Mouse (Mus musculus) CD4-positive, CD25-positive, alpha-beta regulatory T cell, adult 2 months (primary cell): ENCODE results near the gene Ces1f.
"Not testable (repeated sequence)": the region's sequence is repeated elsewhere in the genome, so short reads cannot be mapped to it uniquely, and the experiment has no call there.

Source experiments
- DNase-seq: peaks from one replicate; pipeline ENCODE4 v3.0.0-alpha.2; 2012; ENCODE audit warnings: low read depth, low spot score

Gene Ces1f

GRCm38 (mm10) chr8:93279556-93279955, at the start of gene Ces1f:
TSS of gene Ces1f (minus strand) at chr8:93279747.
- DNase-seq = no peak

DNA sequence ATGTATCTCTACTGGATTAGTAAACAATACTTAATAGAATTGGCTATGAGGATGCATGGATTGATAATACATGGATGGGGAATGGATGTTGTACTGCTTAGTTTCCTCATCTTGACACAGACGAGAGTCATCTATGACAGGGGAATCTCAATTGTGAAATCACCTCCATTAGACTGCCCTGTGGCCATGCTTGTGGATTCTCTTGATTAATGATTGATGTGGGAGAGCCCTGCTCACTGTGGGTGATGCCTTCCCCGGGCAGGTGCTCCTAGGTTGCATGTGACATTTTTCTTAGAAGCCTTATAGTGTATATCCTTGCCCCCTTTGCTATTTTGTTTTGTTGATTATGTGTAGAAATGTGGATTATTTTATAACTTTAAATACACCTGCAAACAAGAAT, 45.6 kb upstream of the Ces1f start:
- no peak for DNase-seq

DNA sequence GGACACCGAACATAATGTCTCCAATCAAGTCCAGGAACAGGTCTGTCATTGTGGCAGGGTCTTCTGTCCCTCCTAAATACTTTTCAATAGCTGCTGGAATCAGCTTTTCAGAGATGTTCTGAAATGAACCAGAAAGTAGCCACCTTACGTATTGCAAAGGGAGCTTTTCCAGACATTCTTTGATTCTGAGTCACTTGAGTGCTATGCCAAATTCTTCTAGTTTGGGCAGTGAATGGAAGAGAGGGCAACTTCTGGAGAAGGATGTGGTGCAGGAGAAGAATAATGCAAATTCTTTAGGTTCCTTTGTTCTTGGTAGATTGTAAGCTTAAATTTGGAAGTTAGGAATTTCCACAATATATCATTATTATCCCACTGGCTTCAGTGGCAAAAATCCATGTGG, 37.5 kb upstream of the Ces1f start:
- DNase-seq = no peak

GRCm38 (mm10) chr8:93315557-93315956, 36.0 kb upstream of the Ces1f start:
- no peak for DNase-seq

DNA sequence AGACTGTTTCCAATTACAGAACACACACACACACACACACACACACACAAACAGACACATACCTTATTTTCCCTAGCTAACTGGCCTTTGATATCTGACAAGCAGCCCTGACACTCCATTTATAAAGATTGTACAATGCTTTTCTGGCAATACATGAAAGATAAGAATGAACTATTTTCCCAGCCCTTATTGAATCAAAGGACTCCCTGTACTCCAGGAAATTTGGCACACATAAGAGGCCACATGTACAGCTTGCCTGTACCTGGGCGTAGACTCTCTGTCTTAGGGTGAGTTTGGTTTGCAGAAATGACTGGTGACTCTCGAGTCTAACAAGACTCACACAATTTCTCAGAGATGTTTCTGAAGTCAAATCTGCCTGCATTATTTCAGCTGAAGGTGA, 4.3 kb upstream of the Ces1f start:
- no peak for DNase-seq

DNA sequence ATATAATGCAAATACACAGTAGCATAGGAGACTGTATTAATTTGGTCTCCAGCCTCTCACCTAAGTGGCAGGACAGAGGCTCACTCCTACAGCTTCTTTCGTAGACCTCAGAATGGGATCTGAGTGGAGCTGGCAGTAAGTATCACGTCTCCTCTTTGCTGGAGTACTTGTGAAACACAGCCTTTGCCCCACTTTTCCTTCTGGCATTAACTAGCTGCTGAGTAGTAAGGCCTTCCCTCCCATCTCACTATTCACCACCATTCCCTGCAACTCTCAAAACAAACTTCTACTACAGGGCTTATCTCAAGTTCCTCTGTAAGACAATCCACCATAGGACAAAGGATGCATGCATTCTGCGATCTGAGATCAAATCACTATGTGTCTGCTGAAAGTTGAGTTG, 2.8 kb upstream of the Ces1f start:
- no peak for DNase-seq

GRCm38 (mm10) chr8:93278176-93278805, 1.3 kb downstream of the Ces1f start:
- DNase-seq = no peak

DNA sequence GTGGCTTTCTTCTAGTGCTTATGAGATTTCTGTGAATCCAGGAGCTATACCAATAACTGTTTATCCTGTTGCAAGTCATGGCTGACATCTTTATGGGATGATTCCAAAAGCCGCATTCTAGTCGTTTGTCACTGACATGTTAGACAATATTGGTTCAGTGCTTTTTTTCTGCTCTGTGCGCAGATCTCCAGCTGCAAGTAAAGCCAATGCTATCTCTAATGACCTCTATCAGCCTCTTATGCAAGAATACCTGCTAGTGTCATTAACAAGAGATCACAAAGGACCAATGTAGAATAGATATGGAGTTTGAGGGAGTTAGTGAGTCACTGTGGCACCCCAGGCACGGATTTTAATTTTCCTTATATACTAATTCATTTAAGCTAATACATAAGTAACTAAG, 4.9 kb downstream of the Ces1f start:
- no peak for DNase-seq

GRCm38 (mm10) chr8:93273321-93273720, 6.2 kb downstream of the Ces1f start:
- DNase-seq = no peak

- DNase-seq = no peak
Observed at GRCm38 (mm10) chr8:93272686-93273085, 6.9 kb downstream of the Ces1f start.

- DNase-seq = no peak
Observed at GRCm38 (mm10) chr8:93261436-93261835, 18.1 kb downstream of the Ces1f start.

- no peak for DNase-seq
Observed at GRCm38 (mm10) chr8:93252400-93252925, 27.1 kb downstream of the Ces1f start.

DNA sequence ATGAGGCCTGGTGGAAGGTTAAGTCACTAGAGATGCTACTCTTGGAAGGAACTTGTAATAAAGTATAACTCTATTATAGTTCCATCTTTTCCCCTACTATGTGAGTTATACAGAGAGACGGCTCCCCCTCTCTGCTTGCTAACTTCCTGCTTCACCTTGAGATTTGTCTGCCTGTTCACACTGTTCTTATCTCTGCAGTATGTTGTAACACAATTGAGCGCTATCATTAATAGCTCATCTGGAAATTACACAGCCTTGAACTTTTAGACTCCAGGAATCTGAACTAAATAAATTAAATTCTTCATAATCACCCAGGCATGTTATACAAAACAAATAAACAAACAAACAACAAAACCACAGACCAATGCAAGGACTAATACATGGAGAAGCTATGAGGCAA, 33.5 kb downstream of the Ces1f start:
- no peak for DNase-seq

- no peak for DNase-seq
Observed at GRCm38 (mm10) chr8:93239884-93240283, 39.7 kb downstream of the Ces1f start.

GRCm38 (mm10) chr8:93235681-93236080, 43.9 kb downstream of the Ces1f start:
- DNase-seq = no peak

DNA sequence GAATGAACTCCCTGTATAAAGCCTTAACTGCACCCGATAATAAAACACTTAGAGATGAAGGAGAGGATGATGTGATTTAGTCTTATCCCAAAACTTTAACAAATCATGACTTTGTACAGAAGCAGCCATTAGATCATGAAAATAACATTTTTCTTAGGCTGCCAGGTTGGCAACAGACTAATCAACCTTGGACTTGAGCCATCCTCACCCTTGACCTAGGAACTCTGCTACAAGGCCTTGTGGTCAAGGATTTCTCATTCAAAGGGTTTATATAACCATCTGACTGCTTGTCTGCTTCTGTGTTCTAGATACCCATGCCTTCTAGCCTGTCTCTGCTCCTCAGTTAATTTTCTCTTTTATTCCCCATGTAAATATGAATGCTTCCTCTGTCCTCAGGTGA, 44.8 kb downstream of the Ces1f start:
- DNase-seq = no peak

- no peak for DNase-seq
Observed at GRCm38 (mm10) chr8:93234068-93234467, 45.5 kb downstream of the Ces1f start.

DNA sequence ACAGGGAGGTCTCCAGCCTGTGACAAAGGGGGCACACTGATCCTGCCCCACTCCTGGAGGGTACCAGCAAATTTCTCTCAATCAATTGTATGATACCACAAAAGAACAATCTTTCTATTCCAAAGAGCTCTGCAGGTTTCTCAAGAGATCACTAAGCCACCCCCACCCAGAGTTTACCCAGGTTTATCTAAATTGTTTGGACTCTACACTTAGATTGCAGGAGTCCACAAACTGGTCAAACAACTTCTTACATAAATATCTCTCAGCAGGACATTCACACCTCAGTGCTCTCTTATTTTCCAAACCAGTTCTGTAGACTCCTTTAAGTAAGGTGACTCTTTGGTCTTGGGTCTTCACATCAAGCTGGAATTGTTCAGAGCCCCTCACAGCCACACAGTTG, 50.1 kb downstream of the Ces1f start, which contains the start of gene Ces1e:
Gene Ces1e, minus strand, starts transcription at position 174 of the 400 bp plus-strand sequence.
- DNase-seq = no peak

GRCm38 (mm10) chr8:93228673-93229370, 50.7 kb downstream of the Ces1f start:
- DNase-seq = no peak

- DNase-seq = not testable (repeated sequence)
Observed at GRCm38 (mm10) chr8:93226471-93226870, 53.1 kb downstream of the Ces1f start.

DNA sequence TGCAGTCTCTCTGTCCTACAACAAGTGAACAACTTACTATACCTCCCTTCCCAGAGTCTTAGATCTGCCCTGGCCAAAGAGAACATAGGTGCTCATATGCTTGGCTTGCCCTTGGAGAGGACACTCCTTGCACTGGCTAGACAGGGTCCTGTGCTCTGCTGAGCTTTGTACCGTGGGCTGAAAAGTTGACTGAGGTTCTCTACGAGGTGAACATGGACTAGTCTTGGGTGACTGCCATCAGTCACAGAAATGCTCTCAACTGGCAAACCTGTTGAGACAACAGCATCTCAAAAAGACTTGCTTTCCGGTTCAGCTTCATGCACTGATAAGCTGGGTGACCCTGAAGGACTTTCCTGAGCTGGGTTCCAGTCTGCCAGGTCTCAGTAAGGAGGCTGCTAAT, 57.7 kb downstream of the Ces1f start:
- no peak for DNase-seq

DNA sequence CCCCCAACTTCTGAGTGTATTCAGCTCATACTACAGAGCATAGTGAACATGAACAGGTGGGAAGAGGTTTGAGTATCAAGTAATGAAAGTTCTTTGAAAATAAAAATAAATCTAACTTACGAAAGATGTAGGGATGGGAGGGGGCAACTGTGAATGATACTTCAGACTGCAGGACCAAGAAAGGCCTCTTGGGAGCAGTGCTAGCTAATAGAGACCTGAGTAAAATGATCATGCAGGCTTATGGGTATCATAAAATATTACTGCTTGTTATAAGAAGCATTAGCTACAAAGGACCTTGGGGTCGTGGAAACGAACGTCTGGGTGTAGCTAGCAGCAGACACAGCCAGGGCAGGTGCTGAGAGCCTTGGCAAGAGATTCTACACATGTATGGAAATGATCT, 61.7 kb downstream of the Ces1f start:
- DNase-seq = no peak

DNA sequence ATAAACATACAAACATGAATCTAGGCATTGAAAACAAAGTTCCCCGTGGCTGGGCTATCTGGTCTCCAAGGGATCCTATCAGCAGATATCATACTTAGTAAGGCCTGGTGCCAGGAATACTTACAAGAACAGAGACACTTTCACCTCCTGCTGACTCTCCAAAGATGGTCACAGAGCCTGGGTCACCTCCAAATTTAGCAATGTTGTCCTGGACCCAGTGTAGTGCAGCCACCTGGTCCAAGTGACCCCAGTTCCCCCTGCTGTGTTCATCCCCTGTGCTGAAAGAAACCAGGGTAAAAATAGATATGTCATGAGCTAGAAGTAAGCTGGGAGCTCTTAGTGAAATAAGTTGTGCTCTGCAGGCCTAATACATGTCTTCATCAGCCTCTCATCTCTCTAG, 62.2 kb downstream of the Ces1f start:
- no peak for DNase-seq
